Mouse (Mus musculus) heart, postnatal 10 days (tissue): ENCODE data around the gene Igsf23. TPM values are rescaled to one million over a fixed set of nuclear protein-coding genes. Genes with fewer than 3 reads are reported as not detected.

Experiments used
- DNase-seq, 2 experiments: peaks; one replicate each; pipeline ENCODE4 v3.0.0; 2021
- intact Hi-C: fragments of 180-260 bp; cut with DNase I; formaldehyde crosslinking; loops from one replicate; pipeline ENCODE4 v1.15.1; 2025
- total RNA-seq, 2 experiments: library from RNA; stranded (reverse); gene quantifications; 2 replicates each; pipeline ENCODE4 v1.2.3; 2021

The Igsf23 gene
- total RNA-seq, 2 experiments from 2014 or later: 1.4 to 3.6 TPM

DNA sequence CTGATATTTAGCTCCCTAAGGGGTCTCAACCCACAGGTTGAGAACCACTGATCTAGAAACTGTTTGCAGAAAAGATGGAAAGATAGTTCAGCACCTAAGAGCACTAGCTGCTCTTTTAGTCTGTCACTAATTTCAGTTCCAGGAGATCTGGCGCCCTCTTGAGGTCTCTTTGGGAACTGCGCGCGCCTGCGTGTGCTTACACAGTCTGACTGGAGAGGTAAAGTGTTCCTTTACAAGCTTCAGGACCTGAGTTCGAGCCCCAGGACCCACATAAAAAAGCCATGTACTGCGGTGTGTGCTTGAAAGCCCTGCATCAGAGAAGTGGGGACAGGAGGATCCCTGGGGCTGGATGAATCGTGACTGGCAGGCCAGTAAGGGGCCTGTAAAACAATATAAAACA is 60.7 kb downstream of the Igsf23 start:
- intact Hi-C loops: no loop called here
- peak; percentile 46 to 72 for DNase-seq

DNA sequence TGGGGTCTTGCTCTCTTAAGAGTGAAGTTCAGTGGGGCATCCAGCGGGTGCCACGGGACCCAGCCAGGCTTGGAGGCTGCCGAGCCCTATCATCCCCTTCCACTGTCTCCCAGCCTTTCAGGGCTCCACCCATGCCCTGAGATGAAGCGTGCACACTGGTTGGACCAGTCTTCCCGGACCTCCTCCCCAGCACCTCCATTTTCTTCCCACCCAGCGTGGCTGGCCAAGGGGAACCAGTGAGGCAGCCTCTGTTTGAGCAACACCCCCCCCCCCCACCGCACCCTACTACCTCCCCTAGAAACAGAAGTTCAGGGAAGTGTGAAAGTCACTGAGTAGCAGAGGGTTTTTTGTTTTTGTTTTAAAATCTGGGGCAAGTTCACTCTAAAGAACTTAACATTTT is 62.7 kb downstream of the Igsf23 start, which contains the start of gene Ceacam19:
Gene Ceacam19, minus strand, starts transcription at position 117 of the 400 bp plus-strand sequence.
- no peak for DNase-seq
- intact Hi-C loops: no loop called here

Other genes with a start within 250 kb of the Igsf23 start
- 100 to 1,000 TPM; 129 to 131 TPM for gene Tomm40, start 235.3 kb downstream of the Igsf23 start, total RNA-seq
- 10 to 100 TPM; 43.1 to 45.2 TPM for gene Nectin2, start 200.3 kb downstream of the Igsf23 start, total RNA-seq
- 100 to 1,000 TPM; 299 to 317 TPM for gene Bcam, start 179.7 kb downstream of the Igsf23 start, total RNA-seq
- gene Cblc, start 153.9 kb downstream of the Igsf23 start, total RNA-seq: under 1 TPM in 1 of 2 experiments, not detected in 1; 0.50 TPM
- 1 to 10 TPM; 5.6 to 5.7 TPM for gene Bcl3, start 128.0 kb downstream of the Igsf23 start, total RNA-seq
- not detected for gene Gm19345, start 98.8 kb downstream of the Igsf23 start, total RNA-seq
- gene Ceacam16, start 89.5 kb downstream of the Igsf23 start, total RNA-seq: not detected
- not detected for gene Ceacam19, start 62.8 kb downstream of the Igsf23 start, total RNA-seq
- gene Pvr, start 29.6 kb downstream of the Igsf23 start, total RNA-seq: 10 to 100 TPM; 21.2 to 23.1 TPM
- gene Ceacam20, start 14.7 kb upstream of the Igsf23 start, total RNA-seq: not detected
- not detected for gene Nlrp9b, start 40.7 kb upstream of the Igsf23 start, total RNA-seq
- gene Vmn1r91, start 148.9 kb upstream of the Igsf23 start, total RNA-seq: not detected
- gene Gm16442, start 171.8 kb upstream of the Igsf23 start, total RNA-seq: not detected
- gene Vmn1r93, start 188.3 kb upstream of the Igsf23 start, total RNA-seq: not detected
- gene Vmn1r94, start 217.6 kb upstream of the Igsf23 start, total RNA-seq: not detected
- not detected for gene Vmn1r95, start 243.0 kb upstream of the Igsf23 start, total RNA-seq